Mouse (Mus musculus): ENCODE measurements at regions not wholly inside any gene's neighbourhood (a gene's known extent, or its start where the extent isn't known, plus 50 kb on each side); places are given as distances from the start of the nearest gene placed in this dataset.
A peak's percentile ranks its signal among the peaks of the same experiment; 100 is the strongest.
"Not testable (repeated sequence)": the region's sequence is repeated elsewhere in the genome, so short reads cannot be mapped to it uniquely, and the experiment has no call there.

GRCm38 (mm10) chr10:25702146-25702545 is 166.1 kb upstream of the Smlr1 start:
- DNase-seq (ENCODE audit: low spot score in 2 of 2), result no peak

GRCm38 (mm10) chr10:25695798-25696197 is 159.7 kb upstream of the Smlr1 start:
- DNase-seq (ENCODE audit: low spot score in 2 of 2), result no peak

- peak; percentile 4 to 5 for DNase-seq (ENCODE audit: low spot score in 2 of 2)
Observed at GRCm38 (mm10) chr10:25681243-25681642, 145.2 kb upstream of the Smlr1 start.

GRCm38 (mm10) chr10:25677889-25678288 is 141.8 kb upstream of the Smlr1 start:
- DNase-seq (ENCODE audit: low spot score in 2 of 2), result no peak

GRCm38 (mm10) chr10:25675368-25675767 is 139.3 kb upstream of the Smlr1 start:
- no peak for DNase-seq (ENCODE audit: low spot score in 2 of 2)

- DNase-seq (ENCODE audit: low spot score in 2 of 2), result no peak
Observed at GRCm38 (mm10) chr10:25670061-25670460, 134.0 kb upstream of the Smlr1 start.

GRCm38 (mm10) chr10:25652742-25653563 is 116.9 kb upstream of the Smlr1 start:
- no peak for DNase-seq (ENCODE audit: low spot score in 2 of 2)

- DNase-seq (ENCODE audit: low spot score in 2 of 2), result no peak
Observed at GRCm38 (mm10) chr10:25647740-25648139, 111.7 kb upstream of the Smlr1 start.

GRCm38 (mm10) chr10:25643518-25643993 is 107.5 kb upstream of the Smlr1 start:
- no peak for DNase-seq (ENCODE audit: low spot score in 2 of 2)

- no peak for DNase-seq (ENCODE audit: low spot score in 2 of 2)
Observed at GRCm38 (mm10) chr10:25642079-25642696, 106.1 kb upstream of the Smlr1 start.

- no peak for DNase-seq (ENCODE audit: low spot score in 2 of 2)
Observed at GRCm38 (mm10) chr10:25633058-25633614, 97.1 kb upstream of the Smlr1 start.

- DNase-seq (ENCODE audit: low spot score in 2 of 2), result no peak
Observed at GRCm38 (mm10) chr10:25632306-25632705, 96.2 kb upstream of the Smlr1 start.

- DNase-seq (ENCODE audit: low spot score in 2 of 2), result no peak
Observed at GRCm38 (mm10) chr10:25622585-25622984, 86.5 kb upstream of the Smlr1 start.

- DNase-seq (ENCODE audit: low spot score in 2 of 2), result not testable (repeated sequence)
Observed at GRCm38 (mm10) chr10:25621747-25622134, 85.7 kb upstream of the Smlr1 start.

- DNase-seq (ENCODE audit: low spot score in 2 of 2), result no peak
Observed at GRCm38 (mm10) chr10:25620939-25621746, 85.1 kb upstream of the Smlr1 start.

- no peak for DNase-seq (ENCODE audit: low spot score in 2 of 2)
Observed at GRCm38 (mm10) chr10:25619702-25620101, 83.6 kb upstream of the Smlr1 start.

GRCm38 (mm10) chr10:25601471-25601870 is 65.4 kb upstream of the Smlr1 start:
- DNase-seq (ENCODE audit: low spot score in 2 of 2), result no peak

- DNase-seq (ENCODE audit: low spot score in 2 of 2), result no peak
Observed at GRCm38 (mm10) chr10:25589316-25589645, 53.2 kb upstream of the Smlr1 start.

- no peak for DNase-seq (ENCODE audit: low spot score in 2 of 2)
Observed at GRCm38 (mm10) chr10:25588611-25589315, 52.7 kb upstream of the Smlr1 start.
